Comparison of ENCODE assay signal across 34 mouse cellular contexts in genomic region chr12:109572259-109572658, GRCm38 (mm10). TPM values are rescaled to one million over a fixed set of nuclear protein-coding genes. Genes with fewer than 3 reads are reported as not detected.
"Had no signal": no experiment of that assay in that cellular context is flagged by ENCODE, and none has a peak within 500 bp of the region (broad histone marks: within the 10 kb centered on the region; RNA-seq: fewer than 3 reads in every experiment).

No protein-coding gene starts in this region.

- ATAC-seq: hindbrain, embryonic 16.5 days; hindbrain, postnatal 0 days; inflammation-experienced regulatory T-cells, adult 6 months; intestine, embryonic 15.5 days; intestine, embryonic 16.5 days; intestine, postnatal 0 days had no signal

- H3K27me3 ChIP-seq: heart, embryonic 12.5 days; heart, embryonic 13.5 days; heart, embryonic 15.5 days; hindbrain, embryonic 12.5 days; hindbrain, embryonic 13.5 days; hindbrain, embryonic 15.5 days; intestine, embryonic 15.5 days; kidney, embryonic 15.5 days had no signal

- H3K4me1 ChIP-seq: heart, embryonic 10.5 days; heart, embryonic 12.5 days; heart, embryonic 13.5 days; heart, embryonic 15.5 days; hindbrain, embryonic 10.5 days; hindbrain, embryonic 12.5 days; hindbrain, embryonic 13.5 days; hindbrain, embryonic 15.5 days; intestine, embryonic 15.5 days; kidney, embryonic 15.5 days had no signal

- DNase-seq: heart, postnatal 10 days; heart, postnatal 14 days; heart, postnatal 36 days; heart, postnatal 4 days; kidney, adult 11 months; kidney, adult 18-20 months; kidney, adult 2 months; kidney, adult 8-10 months; kidney, adult 9 months; kidney, postnatal 10 days; kidney, postnatal 14 days; kidney, postnatal 25 days; kidney, postnatal 36 days; kidney, postnatal 4 days; layer of hippocampus, adult 9-11 months; layer of hippocampus, postnatal 36 days had no signal

- H3K9me3 ChIP-seq: heart, embryonic 10.5 days; heart, embryonic 12.5 days; heart, embryonic 13.5 days; heart, embryonic 15.5 days; hindbrain, embryonic 10.5 days; hindbrain, embryonic 12.5 days; hindbrain, embryonic 13.5 days; hindbrain, embryonic 15.5 days; intestine, embryonic 15.5 days; kidney, embryonic 15.5 days had no signal

- H3K4me3 ChIP-seq: heart, embryonic 10.5 days; heart, embryonic 12.5 days; heart, embryonic 13.5 days; heart, embryonic 15.5 days; hindbrain, embryonic 10.5 days; hindbrain, embryonic 12.5 days; hindbrain, embryonic 13.5 days; hindbrain, embryonic 15.5 days; intestine, embryonic 15.5 days; kidney, embryonic 15.5 days; layer of hippocampus, adult 2 months had no signal

RNA-seq across cellular contexts. Expression of gene Rtl1, which starts 27.9 kb away (rescaled TPM):
- total RNA-seq: hematopoietic stem cell, adult 5-6 weeks; layer of hippocampus, postnatal 36 days had no signal
- polyA plus RNA-seq: inflammation-experienced regulatory T-cells, adult 6 months; large intestine, adult 2 months had no signal
